Comparison of ENCODE assay signal across 8 mouse cellular contexts in genomic region chr11:70699722-70700556, GRCm38 (mm10). TPM values are rescaled to one million over a fixed set of nuclear protein-coding genes. Genes with fewer than 3 reads are reported as not detected.
A peak's percentile ranks its signal among the peaks of the same experiment; 100 is the strongest.
DNase-seq lines count a peak whose midpoint lies in the region; ATAC-seq and TF ChIP-seq lines count a peak whose summit lies in the region.

Inca1 (minus strand) TSS chr11:70700155.
Kif1c (plus strand) TSS chr11:70700548.

- peaks cover 40% of the 10 kb centered on the region for H3K4me1 ChIP-seq in E14TG2a.4 (replicated peaks; ENCODE audit: low read depth, low read length)
- peaks cover 22% of the 10 kb centered on the region for H3K4me1 ChIP-seq in forebrain, embryonic 13.5 days
- peaks cover 32% of the 10 kb centered on the region for H3K4me1 ChIP-seq in neural tube, embryonic 15.5 days

- H3K4me2 ChIP-seq in forebrain, embryonic 13.5 days: peak within 1 kb of the TSS; percentile 91
- peak within 1 kb of the TSS; percentile 89 for H3K4me2 ChIP-seq in neural tube, embryonic 15.5 days

- H3K36me3 ChIP-seq in E14TG2a.4 (ENCODE audit: insufficient read depth, low read length): peaks cover 27% of the 10 kb centered on the region
- peaks cover 19% of the 10 kb centered on the region for H3K36me3 ChIP-seq in forebrain, embryonic 13.5 days (ENCODE audit: poor library complexity, severe bottlenecking)
- H3K36me3 ChIP-seq in neural tube, embryonic 15.5 days: peaks cover 17% of the 10 kb centered on the region

- H3K27me3 ChIP-seq in E14TG2a.4 (ENCODE audit: insufficient read depth, low read length): no peaks in the 10 kb centered on the region
- no peaks in the 10 kb centered on the region for H3K27me3 ChIP-seq in forebrain, embryonic 13.5 days
- H3K27me3 ChIP-seq in neural tube, embryonic 15.5 days (replicated peaks): no peaks in the 10 kb centered on the region

- H3K9me3 ChIP-seq in E14TG2a.4 (ENCODE audit: low read length): no peaks in the 10 kb centered on the region
- H3K9me3 ChIP-seq in forebrain, embryonic 13.5 days (replicated peaks): no peaks in the 10 kb centered on the region
- H3K9me3 ChIP-seq in neural tube, embryonic 15.5 days (replicated peaks): no peaks in the 10 kb centered on the region

- peak within 1 kb of the TSS; percentile 69 for H3K27ac ChIP-seq in forebrain, embryonic 13.5 days
- H3K27ac ChIP-seq in neural tube, embryonic 15.5 days (replicated peaks): peak within 1 kb of the TSS; percentile 96

- peak; percentile 97 for ATAC-seq in forebrain, embryonic 13.5 days
- ATAC-seq in neural tube, embryonic 15.5 days (ENCODE audit: low FRiP score): peak; percentile 96

- WGBS in forebrain, embryonic 13.5 days: 1% methylated on average over 67 of the region's 69 CpGs
- 1% methylated on average over 67 of the region's 69 CpGs for WGBS in neural tube, embryonic 15.5 days

- peak within 1 kb of the TSS; percentile 90 for H3K9ac ChIP-seq in forebrain, embryonic 13.5 days
- peak within 1 kb of the TSS; percentile 94 for H3K9ac ChIP-seq in neural tube, embryonic 15.5 days (replicated peaks)

- H3K4me3 ChIP-seq in E14TG2a.4 (replicated peaks; ENCODE audit: low read length): peak within 1 kb of the TSS; percentile 92
- peak within 1 kb of the TSS; percentile 93 for H3K4me3 ChIP-seq in forebrain, embryonic 13.5 days
- peak within 1 kb of the TSS; percentile 93 for H3K4me3 ChIP-seq in neural tube, embryonic 15.5 days (replicated peaks)

- no peak for TF ChIP-seq CTCF in E14TG2a.4 (conservative IDR thresholded peaks at IDR 0.05; ENCODE audit: low read length)

- intact Hi-C loops in heart, postnatal 10 days (cut with DNase I): loop anchor here (1.0 to 5.0 kb wide), 3 partner anchors 31 to 57 kb away; partner anchors contain the start of genes Rnf167, Slc25a11 and Spag7

- peak; percentile 90 for DNase-seq in c-Kit-positive CD71-positive TER-119-positive erythroid progenitor cells, embryonic 14.5 days (ENCODE audit: low spot score)
- peak; percentile 97 to 98 for DNase-seq in heart, postnatal 10 days
- DNase-seq in layer of hippocampus, adult 11-12 months (ENCODE audit: low spot score): peak; percentile 94
- peak; percentile 93 for DNase-seq in lung, adult 18-20 months
- peak; percentile 94 for DNase-seq in testis, postnatal 14 days (ENCODE audit: low spot score)

RNA-seq across cellular contexts. Expression of gene Inca1, which starts in this region (rescaled TPM):
- polyA plus RNA-seq in forebrain, embryonic 13.5 days (2015; fragmentation: Nextera tagmentation; extraction: Ambion mirVana): 0.87 and 0.89 TPM in 2 replicates
- 1 to 10 TPM; 2.6 to 3.0 TPM for total RNA-seq in heart, postnatal 10 days (2021)
- 1.2 and 1.4 TPM in 2 replicates for polyA plus RNA-seq in neural tube, embryonic 15.5 days (2015; fragmentation: Nextera tagmentation; extraction: Ambion mirVana)

RNA-seq across cellular contexts. Expression of gene Kif1c, which starts in this region (rescaled TPM):
- polyA plus RNA-seq in forebrain, embryonic 13.5 days (2015; fragmentation: Nextera tagmentation; extraction: Ambion mirVana): 1.3 and 1.5 TPM in 2 replicates
- 100 to 1,000 TPM; 279 to 286 TPM for total RNA-seq in heart, postnatal 10 days (2021)
- 1.6 and 1.7 TPM in 2 replicates for polyA plus RNA-seq in neural tube, embryonic 15.5 days (2015; fragmentation: Nextera tagmentation; extraction: Ambion mirVana)

Comparison
In these comparisons a context has a peak if more than half of its experiments do, and no peak if none do; other contexts are left out.
1. Peak in every context shown above with its lines: DNase-seq, ATAC-seq, H3K4me3 ChIP-seq and H3K27ac ChIP-seq.